Mouse (Mus musculus) thymus, postnatal 4 days (tissue): Measurements from ENCODE around the gene Polr1a.

Source experiments
- DNase-seq: peaks from one replicate; pipeline ENCODE4 v3.0.0; 2021

The Polr1a gene

DNA sequence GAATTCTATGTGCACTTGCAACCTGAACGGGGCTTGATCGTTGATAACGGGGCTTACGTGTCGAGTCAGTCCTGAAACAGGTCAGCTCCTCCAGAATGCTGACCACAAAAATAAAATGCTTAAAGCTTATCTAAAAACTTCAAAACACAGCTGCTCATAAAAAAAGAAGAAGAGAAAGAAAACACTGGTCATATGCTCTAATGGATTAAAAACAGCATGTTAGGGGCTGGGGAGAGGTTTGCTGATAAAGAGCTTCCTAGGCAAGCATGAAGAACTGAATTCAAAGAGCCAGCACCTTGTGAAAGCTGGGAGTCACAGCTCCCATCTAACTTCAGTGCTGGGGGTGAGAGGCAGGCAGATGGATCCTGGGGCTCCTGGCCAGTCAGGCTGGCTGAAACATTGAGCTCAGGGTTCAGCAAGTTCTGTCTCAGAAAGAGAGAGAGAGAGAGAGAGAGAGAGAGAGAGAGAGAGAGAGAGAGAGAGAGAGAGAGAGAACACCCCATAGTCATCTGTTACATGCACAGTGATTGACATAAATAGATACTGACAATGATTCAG lies 92.4 kb downstream of the Polr1a start:
- DNase-seq: no peak

DNA sequence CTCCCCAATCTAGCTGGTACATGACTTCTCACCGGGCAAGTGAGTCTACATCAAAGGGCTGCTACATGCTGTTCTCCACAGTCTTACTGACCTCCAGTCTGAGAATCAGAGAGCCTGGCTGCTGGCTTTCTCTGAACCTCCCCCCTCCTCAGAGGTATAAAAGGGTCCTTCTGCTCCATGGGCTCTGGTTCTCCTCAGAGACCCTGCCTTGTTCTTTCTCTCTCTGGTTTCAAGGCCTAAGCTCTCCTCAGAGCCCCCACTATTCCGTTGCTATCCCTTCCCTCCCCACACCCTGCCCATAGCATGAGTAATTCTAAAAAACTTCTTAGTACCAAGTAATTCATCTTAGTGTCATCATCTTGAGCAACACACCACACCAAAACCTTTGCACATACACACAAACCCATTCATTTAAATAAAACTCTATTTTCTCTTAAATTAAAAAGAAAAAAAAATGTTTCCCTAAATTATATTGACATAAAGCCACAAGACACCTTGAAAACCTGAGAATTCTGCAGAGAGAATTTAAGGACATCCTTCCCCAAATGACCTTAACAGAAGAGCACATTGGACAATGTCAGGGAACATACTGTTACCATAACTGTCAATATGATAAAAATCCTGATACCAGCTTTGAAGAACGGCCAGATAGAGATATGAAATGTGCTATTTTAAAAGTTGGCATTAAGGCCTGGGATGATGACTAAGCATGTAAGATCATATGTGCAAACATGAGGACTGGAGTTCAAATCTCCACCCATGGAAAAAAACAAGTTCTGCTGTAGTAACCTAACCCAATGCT lies 98.8 kb downstream of the Polr1a start:
- DNase-seq: no peak

GRCm38 (mm10) chr6:72008213-72008655 lies 99.4 kb downstream of the Polr1a start:
- no peak for DNase-seq

- DNase-seq: no peak
These were observed 100.6 kb downstream of the Polr1a start for GRCm38 (mm10) chr6:72009454-72009853.

GRCm38 (mm10) chr6:72014033-72014432 lies 105.2 kb downstream of the Polr1a start:
- no peak for DNase-seq

- no peak for DNase-seq
These were observed 109.2 kb downstream of the Polr1a start for GRCm38 (mm10) chr6:72018052-72018451.

DNA sequence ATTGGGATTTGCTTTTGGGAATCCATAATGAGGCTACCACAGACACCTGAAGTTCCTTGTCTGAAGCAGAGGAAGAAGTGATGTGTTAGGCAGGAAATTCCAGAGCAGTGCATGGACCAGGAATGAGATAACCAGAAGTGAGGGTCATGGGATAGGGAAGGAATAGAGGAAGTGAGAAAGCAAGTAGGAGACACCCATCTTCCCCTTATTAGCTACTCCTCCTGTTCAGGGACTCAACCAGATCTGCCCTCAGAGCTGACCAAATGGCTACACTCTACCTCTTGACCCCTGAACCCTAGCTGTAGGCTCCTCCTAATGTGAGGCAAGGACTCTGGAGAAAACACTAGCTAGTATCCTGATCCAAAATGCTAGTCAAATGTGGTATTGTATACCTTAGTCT lies 116.6 kb downstream of the Polr1a start:
- no peak for DNase-seq

GRCm38 (mm10) chr6:72028079-72028478 lies 119.2 kb downstream of the Polr1a start:
- no peak for DNase-seq

- no peak for DNase-seq
These were observed 120.8 kb downstream of the Polr1a start for GRCm38 (mm10) chr6:72029674-72030073.
